Mouse (Mus musculus): ENCODE measurements at regions not wholly inside any gene's neighbourhood (a gene's known extent, or its start where the extent isn't known, plus 50 kb on each side); places are given as distances from the start of the nearest gene placed in this dataset.

DNA sequence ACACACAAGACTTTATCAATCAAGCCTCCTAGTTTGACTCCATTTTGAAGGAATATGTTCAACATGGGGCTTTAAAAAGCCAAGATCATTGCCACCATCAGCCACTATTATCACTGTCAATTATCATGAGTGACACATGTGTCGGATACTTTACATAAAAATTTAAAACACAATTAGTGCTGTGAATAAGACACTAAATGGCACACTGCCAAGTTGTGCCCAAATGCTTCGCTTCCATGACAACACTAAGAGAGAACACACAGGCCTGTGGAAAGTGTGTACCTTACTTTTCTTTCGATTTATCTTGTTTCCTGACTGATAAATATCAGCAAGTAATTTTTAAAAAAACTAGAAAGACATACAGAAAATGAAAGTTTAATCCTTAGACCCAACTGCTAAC is 166.5 kb upstream of the Ptbp2 start:
- 64% methylated on average over 3 of the region's 3 CpGs for WGBS (ENCODE audit: insufficient replicate concordance)
- Histone ChIP-seq H3K4me2 (ENCODE audit: low read depth, low read length) (no peak overlapping the region), H3K9me3 (ENCODE audit: low read length) (no peaks in the 10 kb centered on the region), H3K4me1 (ENCODE audit: insufficient read depth) (no peaks in the 10 kb centered on the region), H3K27me3 (ENCODE audit: insufficient read depth, low read length) (no peaks in the 10 kb centered on the region), H3K9ac (replicated peaks) (no peak overlapping the region), H3K4me3 (ENCODE audit: low read depth, low read length) (no peak overlapping the region), H3K27ac (ENCODE audit: low read depth) (no peak overlapping the region), H3K36me3 (replicated peaks; ENCODE audit: insufficient read depth, low read length) (no peaks in the 10 kb centered on the region)
- DNase-seq (no peak), ATAC-seq (no peak)
- TF ChIP-seq EP300 (IDR thresholded peaks at IDR 0.05; ENCODE audit: low read depth) = no peak
- no peak for TF ChIP-seq CTCF (IDR thresholded peaks at IDR 0.05; ENCODE audit: low read depth)

DNA sequence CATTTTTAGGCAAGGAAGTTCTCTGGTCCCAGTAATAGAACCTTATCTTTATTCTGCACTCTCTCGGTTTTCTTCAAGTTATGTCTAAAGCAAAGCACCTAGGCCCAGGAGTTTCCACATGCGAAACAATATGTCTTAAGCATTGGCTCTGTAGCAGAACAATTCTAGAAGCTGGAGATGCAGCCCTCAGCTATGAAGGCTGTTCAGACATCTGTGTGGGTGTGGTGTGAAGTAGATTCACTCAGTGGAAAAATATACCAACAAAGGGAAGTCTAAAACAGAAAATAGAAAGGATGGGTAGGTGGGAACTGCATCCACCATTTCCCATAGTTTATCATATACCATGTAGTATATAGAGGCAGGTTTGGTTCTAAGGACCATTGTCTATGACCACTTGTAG is 165.8 kb upstream of the Ptbp2 start:
- no peaks in the 10 kb centered on the region for H3K4me1 ChIP-seq (ENCODE audit: insufficient read depth)
- TF ChIP-seq CTCF (IDR thresholded peaks at IDR 0.05; ENCODE audit: low read depth) (no peak), EP300 (IDR thresholded peaks at IDR 0.05; ENCODE audit: low read depth) (no peak)
- no peaks in the 10 kb centered on the region for H3K27me3 ChIP-seq (ENCODE audit: insufficient read depth, low read length)
- no peaks in the 10 kb centered on the region for H3K9me3 ChIP-seq (ENCODE audit: low read length)
- no peak overlapping the region for H3K4me3 ChIP-seq (ENCODE audit: low read depth, low read length)
- 71% methylated on average over 2 of the region's 2 CpGs for WGBS (ENCODE audit: insufficient replicate concordance)
- H3K27ac ChIP-seq (ENCODE audit: low read depth) = no peak overlapping the region
- DNase-seq (no peak), ATAC-seq (no peak)
- no peak overlapping the region for H3K4me2 ChIP-seq (ENCODE audit: low read depth, low read length)
- no peak overlapping the region for H3K9ac ChIP-seq (replicated peaks)
- H3K36me3 ChIP-seq (replicated peaks; ENCODE audit: insufficient read depth, low read length) = no peaks in the 10 kb centered on the region

DNA sequence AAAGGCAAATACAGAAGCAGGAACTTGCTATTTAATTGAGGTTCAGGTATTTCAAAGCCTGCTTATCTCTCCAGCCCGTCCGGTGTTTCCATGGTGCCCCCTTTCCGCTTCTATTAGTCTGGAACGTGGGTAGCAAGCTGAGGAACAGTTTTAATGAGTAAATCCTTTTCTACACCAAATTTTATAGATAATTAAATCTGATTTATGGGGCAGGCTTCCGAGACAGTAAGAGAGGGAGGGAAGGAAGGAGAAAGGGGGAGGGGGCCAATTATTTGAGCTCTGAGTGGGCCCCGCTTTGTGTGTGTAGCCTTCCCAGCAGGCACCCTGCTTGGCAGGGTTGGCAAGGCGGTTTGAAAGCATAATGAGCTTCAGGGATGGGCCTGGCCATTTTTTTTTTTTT is 165.4 kb upstream of the Ptbp2 start:
- Histone ChIP-seq H3K27ac (ENCODE audit: low read depth) (no peak overlapping the region), H3K4me1 (ENCODE audit: insufficient read depth) (no peaks in the 10 kb centered on the region), H3K36me3 (replicated peaks; ENCODE audit: insufficient read depth, low read length) (no peaks in the 10 kb centered on the region), H3K27me3 (ENCODE audit: insufficient read depth, low read length) (no peaks in the 10 kb centered on the region), H3K4me3 (ENCODE audit: low read depth, low read length) (peak overlapping the region; percentile 17; the same call in 1 of the 2 replicates), H3K4me2 (ENCODE audit: low read depth, low read length) (peak overlapping the region; percentile 50), H3K9me3 (ENCODE audit: low read length) (no peaks in the 10 kb centered on the region), H3K9ac (replicated peaks) (no peak overlapping the region)
- 46% methylated on average over 7 of the region's 7 CpGs for WGBS (ENCODE audit: insufficient replicate concordance)
- ATAC-seq (no peak), DNase-seq (no peak)
- TF ChIP-seq CTCF (IDR thresholded peaks at IDR 0.05; ENCODE audit: low read depth) = no peak
- TF ChIP-seq EP300 (IDR thresholded peaks at IDR 0.05; ENCODE audit: low read depth) = no peak

- ATAC-seq (peak; percentile 76), DNase-seq (peak; percentile 48)
- H3K9ac ChIP-seq (replicated peaks) = no peak overlapping the region
- H3K27me3 ChIP-seq (ENCODE audit: insufficient read depth, low read length) = no peaks in the 10 kb centered on the region
- peak overlapping the region; percentile 50 for H3K4me2 ChIP-seq (ENCODE audit: low read depth, low read length)
- no peaks in the 10 kb centered on the region for H3K9me3 ChIP-seq (ENCODE audit: low read length)
- no peak overlapping the region for H3K27ac ChIP-seq (ENCODE audit: low read depth)
- WGBS (ENCODE audit: insufficient replicate concordance) = 50% methylated on average over 17 of the region's 17 CpGs
- TF ChIP-seq CTCF (IDR thresholded peaks at IDR 0.05; ENCODE audit: low read depth) (no peak), EP300 (IDR thresholded peaks at IDR 0.05; ENCODE audit: low read depth) (no peak)
- H3K4me3 ChIP-seq (ENCODE audit: low read depth, low read length) = peak overlapping the region; percentile 17; the same call in 1 of the 2 replicates
- no peaks in the 10 kb centered on the region for H3K4me1 ChIP-seq (ENCODE audit: insufficient read depth)
- H3K36me3 ChIP-seq (replicated peaks; ENCODE audit: insufficient read depth, low read length) = no peaks in the 10 kb centered on the region
Observed at GRCm38 (mm10) chr3:119949041-119949470, 164.8 kb upstream of the Ptbp2 start.

GRCm38 (mm10) chr3:119947126-119947525 is 162.9 kb upstream of the Ptbp2 start:
- 75% methylated on average over 4 of the region's 4 CpGs for WGBS (ENCODE audit: insufficient replicate concordance)
- no peak for TF ChIP-seq EP300 (IDR thresholded peaks at IDR 0.05; ENCODE audit: low read depth)
- TF ChIP-seq CTCF (IDR thresholded peaks at IDR 0.05; ENCODE audit: low read depth) = no peak
- Histone ChIP-seq H3K36me3 (replicated peaks; ENCODE audit: insufficient read depth, low read length) (no peaks in the 10 kb centered on the region), H3K4me3 (ENCODE audit: low read depth, low read length) (no peak overlapping the region), H3K27ac (ENCODE audit: low read depth) (no peak overlapping the region), H3K4me2 (ENCODE audit: low read depth, low read length) (no peak overlapping the region), H3K9ac (replicated peaks) (no peak overlapping the region), H3K9me3 (ENCODE audit: low read length) (no peaks in the 10 kb centered on the region), H3K4me1 (ENCODE audit: insufficient read depth) (no peaks in the 10 kb centered on the region), H3K27me3 (ENCODE audit: insufficient read depth, low read length) (no peaks in the 10 kb centered on the region)
- ATAC-seq (no peak), DNase-seq (no peak)

GRCm38 (mm10) chr3:119944115-119944514 is 159.8 kb upstream of the Ptbp2 start:
- DNase-seq = no peak
- ATAC-seq = no peak

DNA sequence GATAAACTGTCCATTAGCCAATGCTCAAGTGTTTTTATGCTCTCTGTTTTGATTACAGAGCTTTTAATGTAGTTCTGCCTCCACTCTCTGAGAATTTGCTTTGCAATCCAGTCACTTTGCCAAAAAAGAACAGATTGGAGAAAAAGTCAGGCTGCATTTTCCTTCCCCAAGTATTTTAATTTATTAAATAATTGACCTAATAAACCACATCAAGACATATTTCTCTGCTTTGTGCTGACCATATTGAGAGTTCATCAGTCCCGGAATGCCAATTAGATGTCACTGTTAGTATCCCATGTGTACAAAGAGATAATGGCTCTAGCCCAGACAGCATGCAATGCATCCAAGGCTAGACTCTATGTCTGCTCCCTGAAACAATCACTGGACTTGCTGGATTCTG is 154.8 kb upstream of the Ptbp2 start:
- no peaks in the 10 kb centered on the region for H3K4me1 ChIP-seq (ENCODE audit: insufficient read depth)
- WGBS (ENCODE audit: insufficient replicate concordance) = 75% methylated on average over 1 of the region's 1 CpGs
- H3K4me3 ChIP-seq (ENCODE audit: low read depth, low read length) = no peak overlapping the region
- no peak for TF ChIP-seq CTCF (IDR thresholded peaks at IDR 0.05; ENCODE audit: low read depth)
- no peak for TF ChIP-seq EP300 (IDR thresholded peaks at IDR 0.05; ENCODE audit: low read depth)
- H3K36me3 ChIP-seq (replicated peaks; ENCODE audit: insufficient read depth, low read length) = no peaks in the 10 kb centered on the region
- no peaks in the 10 kb centered on the region for H3K27me3 ChIP-seq (ENCODE audit: insufficient read depth, low read length)
- DNase-seq = no peak
- H3K4me2 ChIP-seq (ENCODE audit: low read depth, low read length) = no peak overlapping the region
- no peak overlapping the region for H3K27ac ChIP-seq (ENCODE audit: low read depth)
- H3K9ac ChIP-seq (replicated peaks) = no peak overlapping the region
- H3K9me3 ChIP-seq (ENCODE audit: low read length) = no peaks in the 10 kb centered on the region
- no peak for ATAC-seq

More at GRCm38 (mm10) chr3:119944115-119944514, 159.8 kb upstream of the Ptbp2 start:
- Histone ChIP-seq H3K4me2 (ENCODE audit: low read depth, low read length) (no peak overlapping the region), H3K27ac (ENCODE audit: low read depth) (no peak overlapping the region), H3K27me3 (ENCODE audit: insufficient read depth, low read length) (no peaks in the 10 kb centered on the region), H3K4me1 (ENCODE audit: insufficient read depth) (no peaks in the 10 kb centered on the region), H3K36me3 (replicated peaks; ENCODE audit: insufficient read depth, low read length) (no peaks in the 10 kb centered on the region), H3K9ac (replicated peaks) (no peak overlapping the region), H3K9me3 (ENCODE audit: low read length) (no peaks in the 10 kb centered on the region), H3K4me3 (ENCODE audit: low read depth, low read length) (no peak overlapping the region)
- WGBS (ENCODE audit: insufficient replicate concordance) = 60% methylated on average over 5 of the region's 5 CpGs
- TF ChIP-seq CTCF (IDR thresholded peaks at IDR 0.05; ENCODE audit: low read depth) (no peak), EP300 (IDR thresholded peaks at IDR 0.05; ENCODE audit: low read depth) (no peak)

Measured in liver, postnatal 0 days (tissue).